Mouse (Mus musculus) lung, postnatal 0 days (tissue): Measurements from ENCODE around the gene Mdm2. TPM values are rescaled to one million over a fixed set of nuclear protein-coding genes. Genes with fewer than 3 reads are reported as not detected.
"Not testable (repeated sequence)": the region's sequence is repeated elsewhere in the genome, so short reads cannot be mapped to it uniquely, and the experiment has no call there.

Experiments
- ATAC-seq: fragments of 200-750 bp; cut with Nextera tagmentation; 2 replicates; pipeline ENCODE4 v1.8.0; 2017; ENCODE audit warnings: moderate library complexity
- DNase-seq: peaks from one replicate; pipeline ENCODE4 v3.0.0-alpha.2; 2016; ENCODE audit warnings: low spot score
- H3K27ac ChIP-seq: fragments of 300-500 bp; sonication (generic); 2 replicates; pipeline ENCODE4 v1.5.1; 2014; ENCODE audit warnings: antibody characterized with exemption, mild to moderate bottlenecking, low read length, mixed read lengths
- H3K27me3 ChIP-seq: fragments of 300-500 bp; sonication (generic); replicated peaks from 2 replicates; pipeline ENCODE4 v1.6.1; 2014; ENCODE audit warnings: low read length, mixed read lengths; ENCODE audit not compliant: insufficient read depth
- H3K36me3 ChIP-seq: fragments of 300-500 bp; sonication (generic); 2 replicates; pipeline ENCODE4 v1.6.1; 2014; ENCODE audit warnings: low read length, mixed read lengths; ENCODE audit not compliant: insufficient read depth
- H3K4me1 ChIP-seq: fragments of 300-500 bp; sonication (generic); 2 replicates; pipeline ENCODE4 v1.6.1; 2014; ENCODE audit warnings: antibody characterized with exemption, low read depth, low read length, mixed read lengths; ENCODE audit not compliant: insufficient read depth
- H3K4me2 ChIP-seq: fragments of 300-500 bp; sonication (generic); replicated peaks from 2 replicates; pipeline ENCODE4 v1.6.1; 2014; ENCODE audit warnings: low read depth, mild to moderate bottlenecking, low read length, moderate library complexity, mixed read lengths
- H3K4me3 ChIP-seq: fragments of 300-500 bp; sonication (generic); 2 replicates; pipeline ENCODE4 v1.5.1; 2014; ENCODE audit warnings: low read depth, low read length
- H3K9ac ChIP-seq: fragments of 300-500 bp; sonication (generic); replicated peaks from 2 replicates; pipeline ENCODE4 v1.6.1; 2014; ENCODE audit warnings: low read depth, mild to moderate bottlenecking
- H3K9me3 ChIP-seq: fragments of 300-500 bp; sonication (generic); 2 replicates; pipeline ENCODE4 v1.6.1; 2016; ENCODE audit warnings: low read length, mixed read lengths
- CTCF ChIP-seq: IDR thresholded peaks from 2 replicates; pipeline ENCODE4 v1.5.1; 2016; ENCODE audit warnings: antibody characterized with exemption, mild to moderate bottlenecking
- EP300 ChIP-seq: IDR thresholded peaks from 2 replicates; pipeline ENCODE4 v1.6.1; 2016; ENCODE audit warnings: antibody characterized with exemption, mild to moderate bottlenecking, control low read depth
- WGBS: fragments of 180-500 bp; shearing (Covaris S2); extraction: QIAGEN DNeasy Blood & Tissue Kit; methylation state at CpG from one replicate; pipeline ENCODE4 v1.1.7; 2014; 5-methylcytosine and 5-hydroxymethylcytosine counted together
- polyA plus RNA-seq: library from polyadenylated mRNA; unstranded; fragments of >200 nt; fragmentation: Nextera tagmentation; extraction: Ambion mirVana; gene quantifications from 2 replicates; pipeline ENCODE4 v1.2.1, GENCODE M21; 2015

Gene Mdm2
- polyA plus RNA-seq, 1 experiment from 2014 or later, result 22.7 TPM

GRCm38 (mm10) chr10:117739648-117739948 is 29.0 kb upstream of the Mdm2 start:
- Histone ChIP-seq H3K9me3 (no peaks in the 10 kb centered on the region), H3K4me3 (no peak overlapping the region), H3K27me3 (no peaks in the 10 kb centered on the region), H3K4me1 (no peaks in the 10 kb centered on the region), H3K36me3 (0 out of 2 replicates have a peak, but pooled peaks cover 6% of the 10 kb centered on the region), H3K27ac (no peak overlapping the region), H3K4me2 (no peak overlapping the region), H3K9ac (no peak overlapping the region)
- no peak for TF ChIP-seq EP300
- no peak for TF ChIP-seq CTCF
- DNase-seq, result no peak
- no peak for ATAC-seq
- 89% methylated on average over 6 of the region's 6 CpGs for WGBS

GRCm38 (mm10) chr10:117738928-117739647 is 28.5 kb upstream of the Mdm2 start:
- 87% methylated on average over 15 of the region's 15 CpGs for WGBS
- Histone ChIP-seq H3K9me3 (no peaks in the 10 kb centered on the region), H3K4me1 (no peaks in the 10 kb centered on the region), H3K9ac (no peak overlapping the region), H3K27ac (no peak overlapping the region), H3K27me3 (no peaks in the 10 kb centered on the region), H3K4me2 (no peak overlapping the region), H3K4me3 (no peak overlapping the region), H3K36me3 (0 out of 2 replicates have a peak, but pooled peaks cover 6% of the 10 kb centered on the region)
- ATAC-seq (no peak), DNase-seq (no peak)
- TF ChIP-seq EP300, result no peak
- no peak for TF ChIP-seq CTCF

- WGBS, result 90% methylated on average over 13 of the region's 13 CpGs
- ATAC-seq (no peak), DNase-seq (no peak)
- H3K36me3 ChIP-seq, result 0 out of 2 replicates have a peak, but pooled peaks cover 6% of the 10 kb centered on the region
- no peak for TF ChIP-seq CTCF
- TF ChIP-seq EP300, result no peak
- H3K27ac ChIP-seq, result no peak overlapping the region
- H3K9ac ChIP-seq, result no peak overlapping the region
- no peak overlapping the region for H3K4me2 ChIP-seq
- H3K9me3 ChIP-seq, result no peaks in the 10 kb centered on the region
- no peaks in the 10 kb centered on the region for H3K4me1 ChIP-seq
- no peaks in the 10 kb centered on the region for H3K27me3 ChIP-seq
- H3K4me3 ChIP-seq, result no peak overlapping the region
Measured at GRCm38 (mm10) chr10:117738140-117738921, 27.8 kb upstream of the Mdm2 start.

GRCm38 (mm10) chr10:117737498-117737897 is 26.9 kb upstream of the Mdm2 start:
- not testable (repeated sequence) for DNase-seq, H3K9me3 ChIP-seq, H3K27me3 ChIP-seq, H3K4me3 ChIP-seq, H3K4me2 ChIP-seq, H3K4me1 ChIP-seq, H3K27ac ChIP-seq, H3K9ac ChIP-seq, H3K36me3 ChIP-seq, ATAC-seq
- 91% methylated on average over 8 of the region's 8 CpGs for WGBS

- H3K9ac ChIP-seq, result no peak overlapping the region
- DNase-seq (no peak), ATAC-seq (no peak)
- H3K36me3 ChIP-seq, result 0 out of 2 replicates have a peak, but pooled peaks cover 6% of the 10 kb centered on the region
- no peaks in the 10 kb centered on the region for H3K27me3 ChIP-seq
- TF ChIP-seq CTCF (no peak), EP300 (no peak)
- H3K4me1 ChIP-seq, result no peaks in the 10 kb centered on the region
- H3K4me2 ChIP-seq, result no peak overlapping the region
- WGBS, result 80% methylated on average over 4 of the region's 4 CpGs
- no peaks in the 10 kb centered on the region for H3K9me3 ChIP-seq
- no peak overlapping the region for H3K27ac ChIP-seq
- no peak overlapping the region for H3K4me3 ChIP-seq
Measured at GRCm38 (mm10) chr10:117737075-117737474, 26.5 kb upstream of the Mdm2 start.

- Histone ChIP-seq H3K4me2 (no peak overlapping the region), H3K4me3 (no peak overlapping the region), H3K9me3 (no peaks in the 10 kb centered on the region), H3K4me1 (no peaks in the 10 kb centered on the region), H3K9ac (no peak overlapping the region), H3K27me3 (no peaks in the 10 kb centered on the region), H3K36me3 (0 out of 2 replicates have a peak, but pooled peaks cover 6% of the 10 kb centered on the region), H3K27ac (no peak overlapping the region)
- WGBS, result 89% methylated on average over 5 of the region's 5 CpGs
- TF ChIP-seq EP300 (no peak), CTCF (no peak)
- no peak for ATAC-seq
- DNase-seq, result no peak
Measured at GRCm38 (mm10) chr10:117736573-117736972, 26.0 kb upstream of the Mdm2 start.

- not testable (repeated sequence) for H3K4me2 ChIP-seq, H3K27ac ChIP-seq, H3K4me1 ChIP-seq, H3K9me3 ChIP-seq, H3K4me3 ChIP-seq, H3K27me3 ChIP-seq, ATAC-seq, H3K36me3 ChIP-seq, DNase-seq, H3K9ac ChIP-seq
- 84% methylated on average over 11 of the region's 12 CpGs for WGBS
Measured at GRCm38 (mm10) chr10:117735396-117735795, 24.8 kb upstream of the Mdm2 start.

- not testable (repeated sequence) for H3K9me3 ChIP-seq, H3K36me3 ChIP-seq, H3K27ac ChIP-seq, H3K27me3 ChIP-seq, H3K4me2 ChIP-seq, H3K4me1 ChIP-seq, H3K9ac ChIP-seq, DNase-seq, H3K4me3 ChIP-seq, ATAC-seq
- 52% methylated on average over 9 of the region's 10 CpGs for WGBS
Measured at GRCm38 (mm10) chr10:117734104-117734852, 23.7 kb upstream of the Mdm2 start.
